Mouse (Mus musculus) cortical plate, adult 2 months (tissue): ENCODE data around the gene Nbea.

Source experiments
- CTCF ChIP-seq: fragments of 200-500 bp; IDR thresholded peaks from 2 replicates; pipeline ENCODE4 v1.5.1; 2011; ENCODE audit warnings: mild to moderate bottlenecking, control low read depth, low read length; ENCODE audit not compliant: insufficient read depth; ENCODE audit errors: extremely low read depth
- POLR2A ChIP-seq: fragments of 200-500 bp; IDR thresholded peaks from 2 replicates; pipeline ENCODE4 v1.6.1; 2011; ENCODE audit warnings: mild to moderate bottlenecking, low read length, control low read depth; ENCODE audit not compliant: insufficient read depth; ENCODE audit errors: extremely low read depth

GRCm38 (mm10) chr3:55665928-55666327, 517.6 kb downstream of the Nbea start:
- no peak for TF ChIP-seq POLR2A
- no peak for TF ChIP-seq CTCF
